ENCODE assay signal across 17 mouse cellular contexts in the genomic region with DNA sequence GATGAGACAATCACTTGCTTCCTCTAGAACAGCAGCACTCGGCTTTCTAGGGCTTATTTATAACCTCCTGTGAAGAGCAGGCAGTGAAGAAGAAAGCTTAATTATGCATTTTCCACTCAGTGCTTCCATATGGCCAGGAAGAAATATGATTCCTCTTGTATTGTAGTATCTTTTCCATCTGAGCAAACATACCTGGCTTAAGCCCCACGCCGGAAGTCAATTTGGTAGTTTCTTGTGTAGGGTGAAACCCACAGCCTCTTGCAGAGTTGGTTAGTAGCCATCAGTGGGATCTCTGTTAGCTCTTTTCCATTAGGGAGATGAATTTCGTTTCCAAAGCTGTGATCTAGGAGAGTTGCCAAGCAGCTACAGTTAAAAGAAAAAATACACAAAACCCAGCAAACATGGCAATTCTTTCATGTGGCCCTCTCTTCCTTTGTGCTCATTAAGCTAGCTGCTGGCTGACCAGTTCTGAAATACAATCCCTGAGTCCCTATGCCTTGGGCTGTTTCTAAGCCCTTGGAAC.
DNase-seq lines count a peak whose midpoint lies in the region; ATAC-seq and TF ChIP-seq lines count a peak whose summit lies in the region.
"Had no signal": no experiment of that assay in that cellular context is flagged by ENCODE, and none has a peak within 500 bp of the region (broad histone marks: within the 10 kb centered on the region; RNA-seq: fewer than 3 reads in every experiment).

No protein-coding gene starts in this region.

- WGBS in embryonic facial prominence, embryonic 13.5 days: 24% methylated on average over 4 of the region's 4 CpGs
- 42% methylated on average over 4 of the region's 4 CpGs for WGBS in intestine, postnatal 0 days

- H3K4me2 ChIP-seq in embryonic facial prominence, embryonic 13.5 days: no peak overlapping the region
- no peak overlapping the region for H3K4me2 ChIP-seq in intestine, postnatal 0 days (replicated peaks; ENCODE audit: low read depth)
- H3K4me2 ChIP-seq: heart, embryonic 11.5 days; hindbrain, embryonic 12.5 days; limb, embryonic 12.5 days; lung, embryonic 15.5 days; midbrain, embryonic 13.5 days; neural tube, embryonic 13.5 days had no signal

- no peak overlapping the region for H3K9ac ChIP-seq in embryonic facial prominence, embryonic 13.5 days
- no peak overlapping the region for H3K9ac ChIP-seq in intestine, postnatal 0 days (ENCODE audit: low read depth, low read length)
- H3K9ac ChIP-seq: hindbrain, embryonic 12.5 days; limb, embryonic 12.5 days; lung, embryonic 15.5 days; midbrain, embryonic 13.5 days; neural tube, embryonic 13.5 days had no signal

- intact Hi-C loops in left cerebral cortex, adult 2 months (cut with DNase I): loop anchor here (2.0 to 5.0 kb wide), 2 partner anchors 83 to 125 kb away; no protein-coding TSS in a partner anchor

- no peaks in the 10 kb centered on the region for H3K9me3 ChIP-seq in embryonic facial prominence, embryonic 13.5 days
- H3K9me3 ChIP-seq in intestine, postnatal 0 days (ENCODE audit: control insufficient read depth): no peaks in the 10 kb centered on the region
- H3K9me3 ChIP-seq: hindbrain, embryonic 12.5 days; limb, embryonic 12.5 days; lung, embryonic 15.5 days; midbrain, embryonic 13.5 days; neural tube, embryonic 13.5 days had no signal

- no peak for ATAC-seq in embryonic facial prominence, embryonic 13.5 days (ENCODE audit: insufficient number of reproducible peaks, insufficient read depth, low FRiP score, low TSS enrichment, low read depth)
- ATAC-seq in intestine, postnatal 0 days: no peak
- ATAC-seq: midbrain, embryonic 13.5 days had no signal

- H3K4me3 ChIP-seq in left cerebral cortex, adult 2 months: no peak overlapping the region
- H3K4me3 ChIP-seq in embryonic facial prominence, embryonic 13.5 days: no peak overlapping the region
- H3K4me3 ChIP-seq in intestine, postnatal 0 days (ENCODE audit: low read depth, low read length): no peak overlapping the region
- H3K4me3 ChIP-seq: hindbrain, embryonic 12.5 days; limb, embryonic 12.5 days; lung, embryonic 15.5 days; midbrain, embryonic 13.5 days; neural tube, embryonic 13.5 days had no signal

- TF ChIP-seq CTCF in left cerebral cortex, adult 2 months (IDR thresholded peaks at IDR 0.05): no peak
- TF ChIP-seq CTCF in intestine, postnatal 0 days (IDR thresholded peaks at IDR 0.05; ENCODE audit: low read depth): no peak

- no peaks in the 10 kb centered on the region for H3K36me3 ChIP-seq in embryonic facial prominence, embryonic 13.5 days
- H3K36me3 ChIP-seq in intestine, postnatal 0 days (ENCODE audit: control insufficient read depth, insufficient read depth): no peaks in the 10 kb centered on the region
- H3K36me3 ChIP-seq: hindbrain, embryonic 12.5 days; limb, embryonic 12.5 days; lung, embryonic 15.5 days; midbrain, embryonic 13.5 days; neural tube, embryonic 13.5 days had no signal

- H3K4me1 ChIP-seq in embryonic facial prominence, embryonic 13.5 days: peaks cover 8% of the 10 kb centered on the region; the same call in 1 of the 2 replicates
- H3K4me1 ChIP-seq in intestine, postnatal 0 days (replicated peaks; ENCODE audit: control insufficient read depth, insufficient read depth, low read length): no peaks in the 10 kb centered on the region
- H3K4me1 ChIP-seq: hindbrain, embryonic 12.5 days; midbrain, embryonic 13.5 days; neural tube, embryonic 13.5 days had no signal

- peak; percentile 25 to 56 for DNase-seq in frontal cortex, adult 2 months (ENCODE audit: extremely low spot score in 1 of 2, low spot score in 1 of 2)
- DNase-seq in frontal cortex, postnatal 10 days (ENCODE audit: low spot score in 2 of 2): no peak
- DNase-seq in left cerebral cortex, adult 2 months (ENCODE audit: extremely low spot score in 1 of 2, low spot score in 2 of 2): peak in 1 of 2 experiments; percentile 20
- DNase-seq in left cerebral cortex, adult 11 months (ENCODE audit: low spot score): no peak
- DNase-seq in Muller cell, postnatal 12 days (ENCODE audit: inconsistent ontology term): peak; percentile 72
- DNase-seq in embryo, embryonic 9.5 days (ENCODE audit: extremely low spot score): no peak
- DNase-seq: adrenal gland, adult 8-10 months; cerebellum, adult 11 months; kidney, postnatal 10 days had no signal

- peak overlapping the region; percentile 78 for H3K27ac ChIP-seq in left cerebral cortex, adult 2 months
- H3K27ac ChIP-seq in embryonic facial prominence, embryonic 13.5 days: 0 out of 2 replicates have a peak overlapping the region, but pooled peaks have one; percentile 13
- no peak overlapping the region for H3K27ac ChIP-seq in intestine, postnatal 0 days (ENCODE audit: low read depth, low read length)
- H3K27ac ChIP-seq: hindbrain, embryonic 12.5 days; limb, embryonic 12.5 days; lung, embryonic 15.5 days; midbrain, embryonic 13.5 days; neural tube, embryonic 13.5 days had no signal

- no peaks in the 10 kb centered on the region for H3K27me3 ChIP-seq in embryonic facial prominence, embryonic 13.5 days
- no peaks in the 10 kb centered on the region for H3K27me3 ChIP-seq in intestine, postnatal 0 days (replicated peaks; ENCODE audit: control insufficient read depth, insufficient read depth, low read length)
- H3K27me3 ChIP-seq: hindbrain, embryonic 12.5 days; limb, embryonic 12.5 days; lung, embryonic 15.5 days; midbrain, embryonic 13.5 days; neural tube, embryonic 13.5 days had no signal

Comparison
In these comparisons a context has a peak if more than half of its experiments do, and no peak if none do; other contexts are left out.
1. DNase-seq: peak in frontal cortex, adult 2 months (2 of 2) and Muller cell, postnatal 12 days (single experiment); none in frontal cortex, postnatal 10 days (0 of 2), left cerebral cortex, adult 11 months (single experiment) and embryo, embryonic 9.5 days (single experiment).